ENCODE assay signal across 8 mouse cellular contexts in genomic region chr5:124014791-124015251, GRCm38 (mm10). TPM values are rescaled to one million over a fixed set of nuclear protein-coding genes. Genes with fewer than 3 reads are reported as not detected.
DNase-seq lines count a peak whose midpoint lies in the region; ATAC-seq and TF ChIP-seq lines count a peak whose summit lies in the region.

No protein-coding gene starts in this region.

- peak overlapping the region; percentile 62 for H3K27ac ChIP-seq in embryonic fibroblast, embryonic 13.5 days (ENCODE audit: insufficient read depth, low read length)

- H3K4me1 ChIP-seq in embryonic fibroblast, embryonic 13.5 days (ENCODE audit: control insufficient read depth, insufficient read depth, low read length) = peaks cover 6% of the 10 kb centered on the region; the same call in 1 of the 2 replicates

- H3K4me3 ChIP-seq in embryonic fibroblast, embryonic 13.5 days (ENCODE audit: insufficient read depth, low read length) = no peak overlapping the region

- peak; percentile 58 for DNase-seq in kidney, adult 11 months
- no peak for DNase-seq in kidney, adult 18-20 months
- peak; percentile 57 for DNase-seq in induced T-regulatory cell, adult 2 months (ENCODE audit: low read depth)
- DNase-seq in lung, postnatal 14 days = peak; percentile 62
- no peak for DNase-seq in cerebellum, adult 9-10 months
- no peak for DNase-seq in thymus, postnatal 25 days

- no peak for TF ChIP-seq CTCF in embryonic fibroblast, embryonic 13.5 days (IDR thresholded peaks at IDR 0.05; ENCODE audit: borderline replicate concordance, insufficient read depth, low read length)

- TF ChIP-seq POLR2A in embryonic fibroblast, embryonic 13.5 days (IDR thresholded peaks at IDR 0.05; ENCODE audit: low read depth, low read length) = no peak

- ATAC-seq in frontal cortex, adult (ENCODE audit: low TSS enrichment) = no peak

RNA-seq across cellular contexts. Expression of gene Vps37b, which starts 17.2 kb away (rescaled TPM):
- 12.6 and 13.1 TPM in 2 replicates for polyA plus RNA-seq in embryonic fibroblast, embryonic 13.5 days (2011; ENCODE audit: insufficient read length, low read depth, missing spikeins)

RNA-seq across cellular contexts. Expression of gene Hip1r, which starts 41.4 kb away (rescaled TPM):
- 5.9 and 6.2 TPM in 2 replicates for polyA plus RNA-seq in embryonic fibroblast, embryonic 13.5 days (2011; ENCODE audit: insufficient read length, low read depth, missing spikeins)

Comparison
In these comparisons a context has a peak if more than half of its experiments do, and no peak if none do; other contexts are left out.
1. DNase-seq: peak in kidney, adult 11 months (single experiment), induced T-regulatory cell, adult 2 months (single experiment) and lung, postnatal 14 days (single experiment); none in kidney, adult 18-20 months (single experiment), cerebellum, adult 9-10 months (single experiment) and thymus, postnatal 25 days (single experiment).